Mouse (Mus musculus) mouse embryonic stem cell (cell line): ENCODE measurements around the gene D730048I06Rik.
"Not testable (repeated sequence)": the region's sequence is repeated elsewhere in the genome, so short reads cannot be mapped to it uniquely, and the experiment has no call there.

Experiments
- in situ Hi-C, 2 experiments: fragments of 300-500 bp; cut with MboI; formaldehyde crosslinking; loops; 1 replicate in 1 of 2; 3 replicates in 1 of 2; pipeline ENCODE4 v1.14.3; 2019 to 2020; ENCODE audit warnings: low sequenced_read_pairs in 2 of 2, low pct_unique_long_range_greater_than_20kb in 1 of 2, mixed read lengths in 1 of 2; ENCODE audit not compliant: unreplicated experiment in 1 of 2

D730048I06Rik gene

GRCm38 (mm10) chr9:35790001-35790400 is at the start of gene D730048I06Rik, which contains the start of gene Gm27235:
D730048I06Rik (minus strand) TSS chr9:35790112.
Gm27235 (minus strand) TSS chr9:35790101.
- in situ Hi-C loops: no loop called here

DNA sequence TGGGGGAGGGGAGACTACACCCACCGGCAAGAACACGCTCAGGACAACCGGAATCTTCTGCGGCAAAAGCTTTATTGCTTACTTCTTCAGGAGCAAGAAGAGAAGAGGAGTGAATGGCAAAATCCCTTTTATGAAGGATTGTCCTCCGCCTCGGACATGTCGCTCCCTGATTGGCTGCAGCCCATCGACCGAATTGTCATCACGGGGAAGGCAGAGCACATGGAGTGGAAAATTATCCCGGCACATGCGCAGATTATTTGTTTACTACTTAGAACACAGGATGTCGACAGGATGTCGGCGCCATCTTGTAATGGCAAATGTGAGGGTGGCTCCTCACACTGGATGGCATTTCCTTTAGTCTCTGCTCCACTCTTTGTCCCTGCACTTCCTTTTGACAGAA is 28.0 kb upstream of the D730048I06Rik start:
- in situ Hi-C loops: not testable (repeated sequence)

GRCm38 (mm10) chr9:35798146-35798545 is 8.2 kb upstream of the D730048I06Rik start:
- in situ Hi-C loops: no loop called here

DNA sequence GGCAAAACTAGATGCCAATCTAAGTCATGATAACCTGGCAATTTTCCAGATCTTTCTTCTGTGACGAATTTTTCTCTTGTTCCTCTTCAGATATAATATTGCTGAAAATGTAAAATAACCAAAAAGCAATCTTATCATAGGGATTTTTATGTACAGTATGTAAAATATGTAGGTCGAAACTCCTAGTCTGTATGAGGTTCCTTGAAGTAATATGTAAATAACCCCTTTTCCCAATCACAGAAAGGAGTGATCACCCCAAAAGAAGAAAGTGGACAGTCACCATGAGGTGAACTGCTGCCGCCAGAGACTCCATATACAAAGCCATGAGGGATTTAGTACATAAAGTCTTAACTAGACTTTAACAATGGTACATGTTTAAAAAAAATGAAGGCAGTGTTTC is 11.9 kb downstream of the D730048I06Rik start, which contains the start of gene Gm17727:
Gene Gm17727, minus strand, starts transcription at position 101 of the 400 bp plus-strand sequence.
- in situ Hi-C loops: no loop called here

DNA sequence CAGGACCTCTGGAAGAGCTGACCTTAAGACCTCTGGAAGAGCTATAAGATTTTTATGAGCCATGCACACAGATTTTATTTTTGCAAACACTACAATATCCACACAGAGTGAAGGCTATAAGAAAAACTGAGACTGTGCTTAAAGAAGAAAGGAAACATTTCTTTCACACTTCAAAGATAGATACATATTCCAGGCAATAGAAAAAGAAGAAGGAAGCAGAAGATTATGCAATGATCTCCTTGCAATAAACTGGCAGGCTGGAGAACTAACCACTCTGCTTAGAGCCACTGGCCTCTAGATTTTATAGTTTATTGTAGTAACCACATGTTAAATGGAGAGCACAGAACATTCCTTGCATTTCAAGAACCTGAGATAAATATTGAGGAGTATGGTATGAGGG is 33.1 kb downstream of the D730048I06Rik start:
- in situ Hi-C loops: no loop called here

GRCm38 (mm10) chr9:35740749-35741148 is 49.2 kb downstream of the D730048I06Rik start, which contains the start of gene Gm17677:
Gm17677 (plus strand) TSS chr9:35741049.
- in situ Hi-C loops: no loop called here
